Mouse (Mus musculus): ENCODE measurements around the gene Gm960.

DNA sequence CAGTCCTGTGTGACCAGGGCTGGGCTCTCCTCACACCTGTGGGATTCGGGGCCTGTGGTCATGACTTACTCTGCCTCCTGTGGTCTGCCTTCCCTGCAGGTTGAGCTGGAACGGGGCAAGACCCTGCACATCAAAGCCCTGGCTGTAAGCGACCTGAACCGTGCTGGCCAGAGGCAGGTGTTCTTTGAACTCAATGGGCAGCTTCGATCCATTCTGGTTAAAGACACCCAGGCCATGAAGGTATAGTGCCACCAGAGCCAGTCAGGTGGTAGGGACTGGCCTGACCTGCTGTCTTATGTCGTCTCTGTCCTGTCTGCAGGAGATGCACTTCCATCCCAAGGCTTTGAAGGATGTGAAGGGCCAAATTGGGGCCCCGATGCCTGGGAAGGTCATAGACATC lies 77.7 kb downstream of the Gm960 start:
- TF ChIP-seq CTCF (IDR thresholded peaks at IDR 0.05; ENCODE audit: low read depth) (no peak), EP300 (IDR thresholded peaks at IDR 0.05; ENCODE audit: low read depth) (no peak)
